Mouse (Mus musculus) lung, adult 18-20 months (tissue): ENCODE results near the gene Ormdl1.
"Not testable (repeated sequence)": the region's sequence is repeated elsewhere in the genome, so short reads cannot be mapped to it uniquely, and the experiment has no call there.

Source experiments
- DNase-seq, 2 experiments: peaks; one replicate each; pipeline ENCODE4 v3.0.0; 2022; ENCODE audit warnings: mixed read lengths in 2 of 2

Gene Ormdl1

GRCm38 (mm10) chr1:53296581-53297383, at the start of gene Ormdl1, which contains the start of the genes Pms1 and Gm28778:
Gene Ormdl1 (plus strand): TSS chr1:53297095.
Gene Pms1 (minus strand): TSS chr1:53297018.
Gene Gm28778 (plus strand): TSS chr1:53297111.
- peak; percentile 96 for DNase-seq

DNA sequence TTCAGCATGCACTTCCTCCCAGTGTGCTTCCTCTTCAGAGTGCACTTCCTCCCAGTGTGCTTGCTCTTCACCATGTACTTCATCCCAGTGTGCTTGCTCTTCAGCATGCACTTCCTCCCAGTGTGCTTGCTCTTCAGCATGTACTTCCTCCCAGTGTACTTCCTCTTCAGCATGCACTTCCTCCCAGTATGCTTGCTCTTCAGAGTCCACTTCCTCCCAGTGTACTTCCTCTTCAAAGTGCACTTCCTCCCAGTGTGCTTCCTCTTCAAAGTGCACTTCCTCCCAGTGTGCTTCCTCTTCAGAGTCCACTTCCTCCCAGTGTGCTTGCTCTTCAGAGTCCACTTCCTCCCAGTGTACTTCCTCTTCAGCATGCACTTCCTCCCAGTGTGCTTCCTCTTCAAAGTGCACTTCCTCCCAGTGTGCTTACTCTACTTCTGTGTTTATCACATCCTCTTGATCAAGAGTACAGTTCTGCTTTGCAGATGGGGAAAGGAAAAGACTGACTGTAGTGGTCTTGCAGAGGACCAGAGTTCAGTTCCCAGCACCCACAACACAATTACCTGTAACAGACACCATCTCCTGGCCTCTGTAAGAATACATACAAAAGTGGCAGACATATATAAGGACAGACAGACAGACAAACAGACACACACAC, 31.8 kb upstream of the Ormdl1 start:
- DNase-seq, result not testable (repeated sequence)

GRCm38 (mm10) chr1:53269901-53270300, 27.0 kb upstream of the Ormdl1 start:
- no peak for DNase-seq

GRCm38 (mm10) chr1:53272646-53273045, 24.2 kb upstream of the Ormdl1 start:
- no peak for DNase-seq

- DNase-seq, result no peak
Measured at GRCm38 (mm10) chr1:53291197-53291596, 5.7 kb upstream of the Ormdl1 start.

DNA sequence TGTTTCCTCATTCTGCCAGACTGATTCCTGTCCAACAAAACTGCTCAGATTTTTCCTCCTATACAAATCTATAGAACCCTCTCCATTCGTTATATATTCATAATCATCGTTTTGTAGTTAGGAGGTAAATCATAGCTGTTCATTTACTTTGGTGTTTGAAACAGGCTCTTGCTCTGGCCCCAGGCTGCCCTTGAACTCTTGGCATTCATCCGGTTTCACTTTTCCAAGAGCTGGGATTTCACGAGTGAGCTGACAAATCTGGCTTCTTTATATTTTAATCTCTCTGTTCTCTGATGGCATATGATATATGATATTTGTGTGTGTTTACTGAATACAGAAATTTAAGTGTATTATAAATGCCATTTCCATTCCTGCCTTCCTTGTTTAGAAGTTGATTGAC, 3.6 kb downstream of the Ormdl1 start:
- no peak for DNase-seq

DNA sequence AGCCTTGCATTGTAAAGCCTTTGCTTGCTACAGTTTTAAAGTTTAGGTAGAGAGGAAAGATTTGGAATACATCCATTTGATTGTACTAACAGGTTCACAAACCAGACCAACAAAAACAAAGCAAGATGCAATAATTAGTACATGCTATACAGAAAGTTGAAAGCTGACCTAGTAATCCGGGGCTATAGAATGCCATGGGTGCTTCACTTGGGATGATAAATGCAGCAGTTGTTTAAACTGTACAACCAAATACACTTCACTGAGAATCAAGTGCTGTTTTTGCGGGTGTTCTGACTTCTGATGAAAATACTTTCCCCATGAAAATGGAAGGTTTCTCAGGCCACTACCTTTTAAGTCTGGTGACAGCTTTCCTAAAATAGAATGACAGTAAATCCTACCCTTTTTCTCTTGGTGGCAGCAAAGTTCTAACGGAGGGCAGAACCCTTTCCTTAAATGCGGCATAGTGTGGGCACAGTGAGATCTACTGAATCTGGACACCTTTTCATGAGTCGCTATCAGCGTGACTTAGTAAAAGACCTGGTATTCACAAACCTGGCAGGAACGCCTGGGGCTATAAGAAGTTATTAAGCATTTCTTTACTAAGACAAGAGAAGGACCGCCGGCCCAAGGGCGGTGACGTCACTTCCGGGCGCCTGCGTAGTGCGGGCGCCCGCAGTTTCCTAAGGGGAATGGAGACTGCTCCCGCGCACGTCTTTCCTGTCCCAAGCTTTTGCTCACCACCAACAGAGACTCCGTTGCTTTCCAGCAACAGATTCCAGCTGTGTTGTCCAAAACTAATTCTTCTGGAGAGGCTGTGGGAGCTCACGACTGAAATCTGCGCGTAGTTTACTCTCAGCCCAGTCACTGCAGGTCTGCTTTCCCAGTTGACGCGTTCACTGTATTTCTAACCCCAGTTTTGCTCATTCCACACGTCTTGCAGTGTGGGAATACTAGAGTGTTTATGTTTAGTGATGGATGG, 16.4 kb downstream of the Ormdl1 start, which contains the start of gene Osgepl1:
Gene Osgepl1, plus strand, starts transcription at position 636 of the 979 bp plus-strand sequence.
- peak; percentile 80 to 83 for DNase-seq

GRCm38 (mm10) chr1:53321662-53322344, 24.9 kb downstream of the Ormdl1 start:
- no peak for DNase-seq

GRCm38 (mm10) chr1:53323254-53323653, 26.4 kb downstream of the Ormdl1 start:
- no peak for DNase-seq

GRCm38 (mm10) chr1:53324277-53324676, 27.4 kb downstream of the Ormdl1 start:
- DNase-seq, result no peak

- no peak for DNase-seq
Measured at GRCm38 (mm10) chr1:53324827-53325494, 28.1 kb downstream of the Ormdl1 start.

DNA sequence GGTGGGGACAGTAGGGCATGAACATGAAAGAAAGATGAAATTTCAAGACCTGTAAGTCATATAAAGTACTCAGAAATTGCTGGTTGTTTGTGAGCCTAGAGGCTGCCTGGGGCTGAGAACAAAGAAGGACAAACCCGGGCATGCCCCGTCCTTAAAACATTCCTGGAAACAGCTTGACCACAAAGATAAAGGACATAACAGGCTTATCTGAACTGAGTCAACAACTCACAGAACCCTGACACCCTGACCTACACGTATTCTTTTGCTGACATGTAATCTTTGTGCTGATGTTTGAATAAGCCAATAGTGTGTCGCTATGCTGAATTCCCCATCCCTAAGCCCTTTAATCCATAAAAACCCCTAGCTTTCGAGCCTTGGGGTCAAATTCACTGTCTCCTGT, 36.6 kb downstream of the Ormdl1 start:
- DNase-seq, result not testable (repeated sequence)

DNA sequence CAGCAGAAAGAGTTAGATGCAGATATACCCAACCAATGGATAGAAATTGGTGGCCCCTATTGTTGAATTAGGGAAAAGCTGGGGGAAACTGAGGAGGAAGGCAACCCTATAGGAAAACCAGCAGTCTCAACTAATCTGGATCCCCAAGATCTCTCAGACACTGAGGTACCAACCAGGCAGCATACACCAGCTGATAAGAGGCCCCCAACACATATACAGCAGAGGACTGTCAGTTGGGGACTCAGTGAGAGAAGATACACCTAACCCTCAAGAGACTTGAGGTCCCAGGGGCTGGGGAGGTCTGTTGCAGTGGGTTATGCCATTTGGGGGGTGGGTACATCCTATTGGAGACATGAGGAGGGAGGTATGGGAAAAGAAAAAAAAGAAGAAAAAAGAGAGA, 38.6 kb downstream of the Ormdl1 start:
- DNase-seq, result no peak

DNA sequence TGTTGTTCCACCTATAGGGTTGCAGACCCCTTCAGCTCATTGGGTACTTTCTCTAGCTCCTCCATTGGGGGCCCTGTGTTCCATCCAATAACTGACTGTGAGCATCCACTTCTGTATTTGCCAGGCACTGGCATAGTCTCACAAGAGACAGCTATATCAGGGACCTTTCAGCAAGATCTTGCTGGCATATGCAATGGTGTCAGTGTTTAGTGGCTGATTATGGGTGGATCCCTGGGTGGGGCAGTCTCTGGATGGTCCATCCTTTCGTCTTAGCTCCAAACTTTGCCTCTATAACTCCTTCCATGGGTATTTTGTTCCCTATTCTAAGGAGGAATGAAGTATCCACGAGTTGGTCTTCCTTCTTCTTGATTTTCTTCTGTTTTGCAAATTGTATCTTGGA, 40.5 kb downstream of the Ormdl1 start:
- not testable (repeated sequence) for DNase-seq

- DNase-seq, result no peak
Measured at GRCm38 (mm10) chr1:53341071-53341470, 44.2 kb downstream of the Ormdl1 start.

- peak; percentile 97 to 98 for DNase-seq
Measured at GRCm38 (mm10) chr1:53352327-53353261, 55.7 kb downstream of the Ormdl1 start, which contains the start of the genes Asdurf, Gm28551 and Asnsd1. Gene Asdurf (minus strand): TSS chr1:53352619. Gene Gm28551 (minus strand): TSS chr1:53352667. Gene Asnsd1 (minus strand): TSS chr1:53352752.

GRCm38 (mm10) chr1:53358988-53359387, 62.1 kb downstream of the Ormdl1 start:
- DNase-seq, result no peak
